In genomic region chr11:74845784-74846183, GRCm38 (mm10) we compare ENCODE assay signal across 12 mouse cellular contexts. TPM values are rescaled to one million over a fixed set of nuclear protein-coding genes. Genes with fewer than 3 reads are reported as not detected.
DNase-seq lines count a peak whose midpoint lies in the region; ATAC-seq and TF ChIP-seq lines count a peak whose summit lies in the region.
"Had no signal": no experiment of that assay in that cellular context is flagged by ENCODE, and none has a peak within 500 bp of the region (broad histone marks: within the 10 kb centered on the region; RNA-seq: fewer than 3 reads in every experiment).

No protein-coding gene starts in this region.

- TF ChIP-seq CTCF in left cerebral cortex, adult 2 months (IDR thresholded peaks at IDR 0.05): peak; percentile 47

- no peak overlapping the region for H3K27ac ChIP-seq in left cerebral cortex, adult 2 months
- H3K27ac ChIP-seq: limb, embryonic 15.5 days had no signal

- intact Hi-C loops in left cerebral cortex, adult 2 months (cut with DNase I): loop anchor here (5.0 kb wide), 2 partner anchors 33 to 213 kb away; no protein-coding TSS in a partner anchor
- intact Hi-C loops in left cerebral cortex, postnatal 25 days (cut with DNase I): no loop called here

- H3K4me3 ChIP-seq in left cerebral cortex, adult 2 months: no peak overlapping the region
- H3K4me3 ChIP-seq: limb, embryonic 15.5 days had no signal

- ATAC-seq in CD4-positive, CD25-positive, alpha-beta regulatory T cell, adult 4 months: no peak

- peak; percentile 59 for DNase-seq in CD4-positive, CD25-positive, alpha-beta regulatory T cell, adult 2 months (ENCODE audit: low read depth, low spot score)
- DNase-seq in left cerebral cortex, adult 2 months (ENCODE audit: extremely low spot score in 1 of 2, low spot score in 2 of 2): no peak
- DNase-seq in left cerebral cortex, postnatal 25 days (ENCODE audit: low spot score in 2 of 2): no peak
- DNase-seq in 416B (ENCODE audit: low read depth) (peak; percentile 60), R1 (ENCODE audit: low read depth, low spot score) (peak; percentile 83)
- no peak for DNase-seq in right cerebral cortex, postnatal 10 days (ENCODE audit: low spot score in 2 of 2)
- no peak for DNase-seq in embryo, embryonic 10.5 days (ENCODE audit: low spot score)
- DNase-seq: heart, postnatal 36 days; kidney, adult 8-10 months; thymus, postnatal 36 days had no signal

RNA-seq across cellular contexts. Expression of gene Mnt, which starts 15.1 kb away (rescaled TPM):
- polyA plus RNA-seq in CD4-positive, CD25-positive, alpha-beta regulatory T cell, adult 4 months (2017; shearing (Covaris generic)): 1 to 10 TPM; 5.1 to 5.9 TPM
- total RNA-seq in left cerebral cortex, adult 2 months (2021): 10 to 100 TPM; 32.4 to 37.3 TPM
- 10 to 100 TPM; 27.4 to 29.3 TPM for total RNA-seq in left cerebral cortex, postnatal 25 days (2021)

RNA-seq across cellular contexts. Expression of gene Sgsm2, which starts 51.1 kb away (rescaled TPM):
- polyA plus RNA-seq in CD4-positive, CD25-positive, alpha-beta regulatory T cell, adult 4 months (2017; shearing (Covaris generic)): 1 to 10 TPM; 2.8 to 3.3 TPM
- total RNA-seq in left cerebral cortex, adult 2 months (2021): 10 to 100 TPM; 83.1 to 94.5 TPM
- 10 to 100 TPM; 76.0 to 78.3 TPM for total RNA-seq in left cerebral cortex, postnatal 25 days (2021)

RNA-seq across cellular contexts. Expression of gene Tsr1, which starts 52.1 kb away (rescaled TPM):
- polyA plus RNA-seq in CD4-positive, CD25-positive, alpha-beta regulatory T cell, adult 4 months (2017; shearing (Covaris generic)): 10 to 100 TPM; 38.5 to 53.0 TPM
- total RNA-seq in left cerebral cortex, adult 2 months (2021): 10 to 100 TPM; 28.2 to 34.0 TPM
- 10 to 100 TPM; 26.2 to 28.1 TPM for total RNA-seq in left cerebral cortex, postnatal 25 days (2021)

Comparison
In these comparisons a context has a peak if more than half of its experiments do, and no peak if none do; other contexts are left out.
1. DNase-seq: peak in CD4-positive, CD25-positive, alpha-beta regulatory T cell, adult 2 months (single experiment), 416B (single experiment) and R1 (single experiment); none in left cerebral cortex, adult 2 months (0 of 2), left cerebral cortex, postnatal 25 days (0 of 2), right cerebral cortex, postnatal 10 days (0 of 2) and embryo, embryonic 10.5 days (single experiment).